Mouse (Mus musculus) cerebellum, adult 18-20 months (tissue): Measurements from ENCODE around the gene Gm20388.

ENCODE experiments used
- DNase-seq, 2 experiments: peaks; one replicate each; pipeline ENCODE4 v3.0.0; 2021

The Gm20388 gene

GRCm38 (mm10) chr8:122720070-122720729 lies 2809.6 kb downstream of the Gm20388 start:
- DNase-seq, result peak in 1 of 2 experiments; percentile 40

GRCm38 (mm10) chr8:122720811-122721640 lies 2810.4 kb downstream of the Gm20388 start:
- peak; percentile 54 to 55 for DNase-seq

- no peak for DNase-seq
Measured at GRCm38 (mm10) chr8:122725187-122725586, 2814.5 kb downstream of the Gm20388 start.

- DNase-seq, result no peak
Measured at GRCm38 (mm10) chr8:122726789-122727188, 2816.1 kb downstream of the Gm20388 start.

GRCm38 (mm10) chr8:122727412-122727811 lies 2816.8 kb downstream of the Gm20388 start:
- no peak for DNase-seq

GRCm38 (mm10) chr8:122728630-122729029 lies 2818.0 kb downstream of the Gm20388 start:
- no peak for DNase-seq

- DNase-seq, result no peak
Measured at GRCm38 (mm10) chr8:122735110-122735509, 2824.5 kb downstream of the Gm20388 start.

GRCm38 (mm10) chr8:122735542-122736473 lies 2825.2 kb downstream of the Gm20388 start:
- DNase-seq, result no peak

GRCm38 (mm10) chr8:122736623-122737022 lies 2826.0 kb downstream of the Gm20388 start:
- DNase-seq, result no peak

- DNase-seq, result no peak
Measured at GRCm38 (mm10) chr8:122737071-122737470, 2826.4 kb downstream of the Gm20388 start.

GRCm38 (mm10) chr8:122737886-122738285 lies 2827.2 kb downstream of the Gm20388 start:
- no peak for DNase-seq

GRCm38 (mm10) chr8:122739102-122739725 lies 2828.6 kb downstream of the Gm20388 start:
- DNase-seq, result peak; percentile 73 to 75

- no peak for DNase-seq
Measured at GRCm38 (mm10) chr8:122742471-122742870, 2831.8 kb downstream of the Gm20388 start.

- DNase-seq, result peak; percentile 68 to 71
Measured at GRCm38 (mm10) chr8:122745022-122745749, 2834.5 kb downstream of the Gm20388 start.

- DNase-seq, result peak in 1 of 2 experiments; percentile 21
Measured at GRCm38 (mm10) chr8:122745750-122746275, 2835.2 kb downstream of the Gm20388 start.

GRCm38 (mm10) chr8:122746439-122746838 lies 2835.8 kb downstream of the Gm20388 start:
- peak in 1 of 2 experiments; percentile 14 for DNase-seq

GRCm38 (mm10) chr8:122747825-122748224 lies 2837.2 kb downstream of the Gm20388 start:
- peak in 1 of 2 experiments; percentile 5 for DNase-seq

- DNase-seq, result peak in 1 of 2 experiments; percentile 22
Measured at GRCm38 (mm10) chr8:122749333-122749958, 2838.8 kb downstream of the Gm20388 start.

GRCm38 (mm10) chr8:122751342-122751741 lies 2840.7 kb downstream of the Gm20388 start:
- DNase-seq, result peak; percentile 64 to 69

- peak; percentile 79 for DNase-seq
Measured at GRCm38 (mm10) chr8:122752111-122752721, 2841.6 kb downstream of the Gm20388 start.
